In genomic region chr14:24181811-24182506, GRCm38 (mm10) we compare ENCODE assay signal across 8 mouse cellular contexts.
DNase-seq lines count a peak whose midpoint lies in the region; ATAC-seq lines count a peak whose summit lies in the region.

No protein-coding gene starts in this region.

- no peaks in the 10 kb centered on the region for H3K9me3 ChIP-seq in embryonic facial prominence, embryonic 15.5 days (replicated peaks)
- H3K9me3 ChIP-seq in kidney, embryonic 14.5 days (ENCODE audit: control insufficient read depth, low read length), result no peaks in the 10 kb centered on the region
- H3K9me3 ChIP-seq in limb, embryonic 12.5 days, result no peaks in the 10 kb centered on the region
- no peaks in the 10 kb centered on the region for H3K9me3 ChIP-seq in neural tube, embryonic 11.5 days (ENCODE audit: control insufficient read depth, low read length)

- no peak overlapping the region for H3K4me2 ChIP-seq in embryonic facial prominence, embryonic 15.5 days (replicated peaks)
- H3K4me2 ChIP-seq in kidney, embryonic 14.5 days (replicated peaks; ENCODE audit: low read depth, low read length), result no peak overlapping the region
- H3K4me2 ChIP-seq in limb, embryonic 12.5 days, result no peak overlapping the region
- no peak overlapping the region for H3K4me2 ChIP-seq in neural tube, embryonic 11.5 days (ENCODE audit: low read depth)

- H3K9ac ChIP-seq in embryonic facial prominence, embryonic 15.5 days, result no peak overlapping the region
- H3K9ac ChIP-seq in kidney, embryonic 14.5 days (ENCODE audit: low read depth, low read length), result no peak overlapping the region
- no peak overlapping the region for H3K9ac ChIP-seq in limb, embryonic 12.5 days (replicated peaks)
- H3K9ac ChIP-seq in neural tube, embryonic 11.5 days (ENCODE audit: low read length), result no peak overlapping the region

- DNase-seq in CD4-positive helper T cell, adult 2 months (ENCODE audit: low read depth, low spot score), result peak; percentile 30
- peak; percentile 91 for DNase-seq in brain, adult 2 months (ENCODE audit: low read depth, low spot score)
- DNase-seq in heart, adult 8-10 months (ENCODE audit: low spot score), result peak; percentile 70
- peak; percentile 81 for DNase-seq in neural tube, embryonic 11.5 days (ENCODE audit: low spot score)
- peak; percentile 38 for DNase-seq in testis, postnatal 14 days (ENCODE audit: low spot score)

- no peak overlapping the region for H3K4me3 ChIP-seq in embryonic facial prominence, embryonic 15.5 days (replicated peaks)
- H3K4me3 ChIP-seq in kidney, embryonic 14.5 days (ENCODE audit: low read length), result no peak overlapping the region
- no peak overlapping the region for H3K4me3 ChIP-seq in limb, embryonic 12.5 days (replicated peaks)
- no peak overlapping the region for H3K4me3 ChIP-seq in neural tube, embryonic 11.5 days (ENCODE audit: low read depth, low read length)

- no peak for ATAC-seq in embryonic facial prominence, embryonic 15.5 days (ENCODE audit: insufficient number of reproducible peaks, low FRiP score, low TSS enrichment, low read depth)
- ATAC-seq in kidney, embryonic 14.5 days (ENCODE audit: low FRiP score, low TSS enrichment), result peak; percentile 48; the same call in 1 of the 2 replicates
- ATAC-seq in limb, embryonic 12.5 days (ENCODE audit: insufficient number of reproducible peaks, insufficient read depth, low FRiP score, low TSS enrichment, low read depth), result no peak
- ATAC-seq in neural tube, embryonic 11.5 days (ENCODE audit: insufficient read depth, low FRiP score, low TSS enrichment), result no peak

- H3K36me3 ChIP-seq in embryonic facial prominence, embryonic 15.5 days, result peaks cover 9% of the 10 kb centered on the region
- H3K36me3 ChIP-seq in kidney, embryonic 14.5 days (ENCODE audit: control insufficient read depth, insufficient read depth, low read length), result peaks cover 8% of the 10 kb centered on the region; the same call in 1 of the 2 replicates
- H3K36me3 ChIP-seq in limb, embryonic 12.5 days, result peaks cover 52% of the 10 kb centered on the region
- H3K36me3 ChIP-seq in neural tube, embryonic 11.5 days (ENCODE audit: control insufficient read depth, insufficient read depth, low read length), result no peaks in the 10 kb centered on the region; the same call in 1 of the 2 replicates

- peaks cover 9% of the 10 kb centered on the region for H3K4me1 ChIP-seq in embryonic facial prominence, embryonic 15.5 days
- H3K4me1 ChIP-seq in kidney, embryonic 14.5 days (ENCODE audit: control insufficient read depth, insufficient read depth, low read length), result peaks cover 10% of the 10 kb centered on the region; the same call in 1 of the 2 replicates
- H3K4me1 ChIP-seq in limb, embryonic 12.5 days (replicated peaks), result peaks cover 12% of the 10 kb centered on the region
- no peaks in the 10 kb centered on the region for H3K4me1 ChIP-seq in neural tube, embryonic 11.5 days (ENCODE audit: control insufficient read depth, insufficient read depth, low read length)

- WGBS in embryonic facial prominence, embryonic 15.5 days, result 24% methylated on average over 10 of the region's 10 CpGs
- 32% methylated on average over 10 of the region's 10 CpGs for WGBS in kidney, embryonic 14.5 days
- WGBS in limb, embryonic 12.5 days, result 36% methylated on average over 10 of the region's 10 CpGs
- WGBS in neural tube, embryonic 11.5 days, result 35% methylated on average over 10 of the region's 10 CpGs

- H3K27ac ChIP-seq in embryonic facial prominence, embryonic 15.5 days (replicated peaks), result peak overlapping the region; percentile 48; the same call in 1 of the 2 replicates
- H3K27ac ChIP-seq in kidney, embryonic 14.5 days (ENCODE audit: low read depth, low read length), result no peak overlapping the region
- peak overlapping the region; percentile 59; the same call in 1 of the 2 replicates for H3K27ac ChIP-seq in limb, embryonic 12.5 days
- no peak overlapping the region for H3K27ac ChIP-seq in neural tube, embryonic 11.5 days (ENCODE audit: low read depth, low read length)

- no peaks in the 10 kb centered on the region for H3K27me3 ChIP-seq in embryonic facial prominence, embryonic 15.5 days
- no peaks in the 10 kb centered on the region for H3K27me3 ChIP-seq in kidney, embryonic 14.5 days (ENCODE audit: control insufficient read depth, insufficient read depth, low read length)
- H3K27me3 ChIP-seq in limb, embryonic 12.5 days, result no peaks in the 10 kb centered on the region
- no peaks in the 10 kb centered on the region for H3K27me3 ChIP-seq in neural tube, embryonic 11.5 days (ENCODE audit: control insufficient read depth, insufficient read depth, low read length)

Comparison
In these comparisons a context has a peak if more than half of its experiments do, and no peak if none do; other contexts are left out.
1. DNase-seq: peak in every context shown above with its lines; median percentile 91 in brain, adult 2 months; 81 in neural tube, embryonic 11.5 days; 70 in heart, adult 8-10 months; 38 in testis, postnatal 14 days; 30 in CD4-positive helper T cell, adult 2 months.
2. H3K27ac ChIP-seq: peak in embryonic facial prominence, embryonic 15.5 days (single experiment) and limb, embryonic 12.5 days (single experiment); none in kidney, embryonic 14.5 days (single experiment) and neural tube, embryonic 11.5 days (single experiment).